Mouse (Mus musculus) CD4-positive, CD25-positive, alpha-beta regulatory T cell, adult 2 months (primary cell): ENCODE results near the gene Sparc.
"Not testable (repeated sequence)": the region's sequence is repeated elsewhere in the genome, so short reads cannot be mapped to it uniquely, and the experiment has no call there.

ENCODE experiments used
- DNase-seq: peaks from one replicate; pipeline ENCODE4 v3.0.0-alpha.2; 2012; ENCODE audit warnings: low read depth, low spot score

Sparc gene

GRCm38 (mm10) chr11:55438031-55438430 lies 15.0 kb upstream of the Sparc start:
- DNase-seq = no peak

- no peak for DNase-seq
Observed at GRCm38 (mm10) chr11:55436089-55436488, 13.1 kb upstream of the Sparc start.

GRCm38 (mm10) chr11:55432981-55433380 lies 10.0 kb upstream of the Sparc start:
- no peak for DNase-seq

- no peak for DNase-seq
Observed at GRCm38 (mm10) chr11:55429973-55430372, 7.0 kb upstream of the Sparc start.

GRCm38 (mm10) chr11:55428186-55429012 lies 5.4 kb upstream of the Sparc start:
- DNase-seq = no peak

GRCm38 (mm10) chr11:55424746-55425360 lies 1.9 kb upstream of the Sparc start:
- no peak for DNase-seq

GRCm38 (mm10) chr11:55423756-55424155 lies 773 bp upstream of the Sparc start:
- DNase-seq = no peak

- no peak for DNase-seq
Observed at GRCm38 (mm10) chr11:55419678-55420307, 3.2 kb downstream of the Sparc start.

- no peak for DNase-seq
Observed at GRCm38 (mm10) chr11:55419296-55419677, 3.7 kb downstream of the Sparc start.

- DNase-seq = no peak
Observed at GRCm38 (mm10) chr11:55418704-55419061, 4.3 kb downstream of the Sparc start.

- no peak for DNase-seq
Observed at GRCm38 (mm10) chr11:55417898-55418703, 4.9 kb downstream of the Sparc start.

GRCm38 (mm10) chr11:55416609-55417265 lies 6.2 kb downstream of the Sparc start:
- DNase-seq = no peak

GRCm38 (mm10) chr11:55415731-55416130 lies 7.3 kb downstream of the Sparc start:
- DNase-seq = not testable (repeated sequence)

GRCm38 (mm10) chr11:55415036-55415704 lies 7.8 kb downstream of the Sparc start:
- no peak for DNase-seq

GRCm38 (mm10) chr11:55414314-55414713 lies 8.7 kb downstream of the Sparc start:
- DNase-seq = no peak

- DNase-seq = no peak
Observed at GRCm38 (mm10) chr11:55413416-55413796, 9.6 kb downstream of the Sparc start.

- no peak for DNase-seq
Observed at GRCm38 (mm10) chr11:55412680-55413415, 10.1 kb downstream of the Sparc start.

GRCm38 (mm10) chr11:55412034-55412433 lies 10.9 kb downstream of the Sparc start:
- no peak for DNase-seq

- no peak for DNase-seq
Observed at GRCm38 (mm10) chr11:55410502-55410901, 12.5 kb downstream of the Sparc start.

GRCm38 (mm10) chr11:55410005-55410404 lies 13.0 kb downstream of the Sparc start:
- DNase-seq = no peak
